Mouse (Mus musculus): ENCODE measurements around the gene Vdac2. TPM values are rescaled to one million over a fixed set of nuclear protein-coding genes. Genes with fewer than 3 reads are reported as not detected.
A peak's percentile ranks its signal among the peaks of the same experiment; 100 is the strongest.

The Vdac2 gene
- total and polyA plus RNA-seq, 3 experiments, result 268 to 475 (median 461) TPM

- dilution Hi-C loops (cut with MboI; ENCODE audit: extremely low pct_ligation_motif_present, extremely low pct_unique_long_range_greater_than_20kb, low sequenced_read_pairs), result no loop called here
- Histone ChIP-seq H3K4me3 (replicated peaks in 1 of 3; ENCODE audit: low read depth in 2 of 3, low read length in 2 of 3, poor library complexity in 1 of 3) (peak overlapping the region; percentile 90 to 98 (median 95)), H3K27me3 (replicated peaks) (no peaks in the 10 kb centered on the region)
- no peak for TF ChIP-seq ZNF384 (IDR thresholded peaks at IDR 0.05; ENCODE audit: low read depth, low read length)
- peak; percentile 83 for TF ChIP-seq HCFC1 (IDR thresholded peaks at IDR 0.05; ENCODE audit: low read depth, low read length)
- no peak for TF ChIP-seq JUND (conservative IDR thresholded peaks at IDR 0.05; ENCODE audit: low read depth, low read length)
- peak; percentile 77 for TF ChIP-seq POLR2AphosphoS2 (IDR thresholded peaks at IDR 0.05; ENCODE audit: low read depth, low read length)
- TF ChIP-seq ETS1 (conservative IDR thresholded peaks at IDR 0.05; ENCODE audit: low read depth, low read length), result peak; percentile 20; the same call in 1 of the 2 replicates
- peak; percentile 88 for TF ChIP-seq ZMIZ1 (IDR thresholded peaks at IDR 0.05; ENCODE audit: low read depth, low read length)
- TF ChIP-seq PAX5 (IDR thresholded peaks at IDR 0.05; ENCODE audit: low read length), result no peak
- peak; percentile 83 for TF ChIP-seq POLR2A (IDR thresholded peaks at IDR 0.05; ENCODE audit: low read depth, low read length)
- 0 out of 2 replicates have a peak, but pooled peaks have one; percentile 5 for TF ChIP-seq ELF1 (IDR thresholded peaks at IDR 0.05; ENCODE audit: low read depth, low read length)
- TF ChIP-seq ZC3H11A (IDR thresholded peaks at IDR 0.05; ENCODE audit: low read depth, low read length), result no peak
- no peak for TF ChIP-seq SMC3 (IDR thresholded peaks at IDR 0.05; ENCODE audit: low read depth, low read length)
- peak; percentile 73 for TF ChIP-seq NRF1 (IDR thresholded peaks at IDR 0.05; ENCODE audit: low read depth, low read length)
- TF ChIP-seq TBP (conservative IDR thresholded peaks at IDR 0.05; ENCODE audit: low read depth, low read length), result no peak
- TF ChIP-seq MAZ (IDR thresholded peaks at IDR 0.05; ENCODE audit: low read depth, low read length), result no peak
- TF ChIP-seq EP300 (IDR thresholded peaks at IDR 0.05; ENCODE audit: low read length), result no peak
- TF ChIP-seq SIN3A (IDR thresholded peaks at IDR 0.05; ENCODE audit: low read length), result peak; percentile 82; the same call in 1 of the 2 replicates
- TF ChIP-seq MEF2A (IDR thresholded peaks at IDR 0.05; ENCODE audit: borderline replicate concordance, low read depth, low read length), result peak; percentile 61; the same call in 1 of the 2 replicates
- peak; percentile 95 for TF ChIP-seq BHLHE40 (IDR thresholded peaks at IDR 0.05; ENCODE audit: low read depth, low read length)
- TF ChIP-seq RCOR1 (conservative IDR thresholded peaks at IDR 0.05; ENCODE audit: low read depth, low read length), result no peak
- TF ChIP-seq CHD1 (IDR thresholded peaks at IDR 0.05; ENCODE audit: low read depth, low read length), result no peak
- TF ChIP-seq ZKSCAN1 (IDR thresholded peaks at IDR 0.05; ENCODE audit: borderline replicate concordance, low read depth, low read length), result no peak
- TF ChIP-seq CHD2 (IDR thresholded peaks at IDR 0.05; ENCODE audit: low read length), result 0 out of 2 replicates have a peak, but pooled peaks have one; percentile 6
- peak; percentile 90 for TF ChIP-seq USF2 (conservative IDR thresholded peaks at IDR 0.05; ENCODE audit: low read depth, low read length)
- TF ChIP-seq MAFK (IDR thresholded peaks at IDR 0.05; ENCODE audit: insufficient replicate concordance, low read length), result no peak
- 0 out of 2 replicates have a peak, but pooled peaks have one; percentile 8 for TF ChIP-seq IRF4 (IDR thresholded peaks at IDR 0.05; ENCODE audit: low read depth, low read length)
- no peak for TF ChIP-seq JUN (IDR thresholded peaks at IDR 0.05; ENCODE audit: insufficient read depth, low read depth, low read length)
- TF ChIP-seq MYC (IDR thresholded peaks at IDR 0.05; ENCODE audit: low read depth, low read length), result peak; percentile 39; the same call in 1 of the 2 replicates
- TF ChIP-seq GABPA (IDR thresholded peaks at IDR 0.05; ENCODE audit: insufficient replicate concordance, low read depth, low read length), result no peak; the same call in 1 of the 2 replicates
- TF ChIP-seq MXI1 (IDR thresholded peaks at IDR 0.05; ENCODE audit: low read depth, low read length), result peak; percentile 72; the same call in 1 of the 2 replicates
- peak; percentile 65; the same call in 1 of the 2 replicates for TF ChIP-seq KAT2A (IDR thresholded peaks at IDR 0.05; ENCODE audit: insufficient replicate concordance, low read length)
- peak; percentile 83 for TF ChIP-seq TCF12 (IDR thresholded peaks at IDR 0.05; ENCODE audit: low read depth, low read length)
- TF ChIP-seq E2F4 (IDR thresholded peaks at IDR 0.05; ENCODE audit: insufficient replicate concordance, low read depth, low read length), result no peak
- TF ChIP-seq RAD21 (IDR thresholded peaks at IDR 0.05; ENCODE audit: low read depth, low read length), result no peak
- TF ChIP-seq USF1 (IDR thresholded peaks at IDR 0.05; ENCODE audit: low read depth, low read length), result peak; percentile 94
- TF ChIP-seq CTCF (conservative IDR thresholded peaks at IDR 0.05 in 1 of 2, IDR thresholded peaks at IDR 0.05 in 1 of 2; ENCODE audit: low read depth in 2 of 2, low read length in 2 of 2), result peak in 1 of 2 experiments; percentile 17; a peak in 1 of 4 replicates
- peak; percentile 89 for TF ChIP-seq NELFE (IDR thresholded peaks at IDR 0.05; ENCODE audit: low read depth, low read length)
- peak; percentile 100 for TF ChIP-seq MAX (IDR thresholded peaks at IDR 0.05; ENCODE audit: low read length)
Observed at GRCm38 (mm10) chr14:21830876-21831767, 6.1 kb downstream of the Vdac2 start.

More at GRCm38 (mm10) chr14:21830876-21831767, 6.1 kb downstream of the Vdac2 start:
- Histone ChIP-seq H3K27ac (ENCODE audit: insufficient read depth, low read depth) (peak overlapping the region; percentile 70), H3K9me3 (replicated peaks; ENCODE audit: low read length) (no peaks in the 10 kb centered on the region), H3K79me2 (replicated peaks; ENCODE audit: control insufficient read depth, extremely low read depth, insufficient read depth, poor library complexity, severe bottlenecking) (peaks cover 42% of the 10 kb centered on the region), H3K4me1 (ENCODE audit: control insufficient read depth in 1 of 2, insufficient read depth in 2 of 2) (peaks cover 0 to 32% of the 10 kb centered on the region in 2 experiments; a peak in 3 of 4 replicates), H3K4me2 (ENCODE audit: insufficient read depth, low read depth, poor library complexity, severe bottlenecking) (peak overlapping the region; percentile 65), H3K9ac (ENCODE audit: insufficient read depth, low read depth) (peak overlapping the region; percentile 82), H3K36me3 (replicated peaks in 1 of 2; ENCODE audit: control insufficient read depth in 1 of 2, insufficient read depth in 1 of 2, low read length in 1 of 2) (peaks cover 15 to 27% of the 10 kb centered on the region in 2 experiments)
- DNase-seq (ENCODE audit: extremely low read depth), result peak; percentile 90
- in situ Hi-C loops (cut with MboI; ENCODE audit: low pct_ligation_motif_present, low pct_unique_long_range_greater_than_20kb, low sequenced_read_pairs), result no loop called here
